Mouse (Mus musculus): ENCODE data around the gene Eapp. TPM values are rescaled to one million over a fixed set of nuclear protein-coding genes. Genes with fewer than 3 reads are reported as not detected.

Eapp gene
- polyA plus RNA-seq, 1 experiment: 5.9 TPM

GRCm38 (mm10) chr12:54641374-54641773 lies 54.3 kb downstream of the Eapp start:
- no peak overlapping the region for H3K4me3 ChIP-seq (replicated peaks)
- H3K36me3 ChIP-seq (ENCODE audit: control insufficient read depth): peaks cover 4% of the 10 kb centered on the region
- TF ChIP-seq GATA1 (IDR thresholded peaks at IDR 0.05; ENCODE audit: low read length): no peak
- no peak for TF ChIP-seq TAL1 (IDR thresholded peaks at IDR 0.05; ENCODE audit: low read length)
- no peaks in the 10 kb centered on the region for H3K27me3 ChIP-seq (ENCODE audit: control insufficient read depth)
- H3K9me3 ChIP-seq (ENCODE audit: control insufficient read depth, low read length): no peaks in the 10 kb centered on the region
- H3K4me1 ChIP-seq (ENCODE audit: control insufficient read depth): no peaks in the 10 kb centered on the region

DNA sequence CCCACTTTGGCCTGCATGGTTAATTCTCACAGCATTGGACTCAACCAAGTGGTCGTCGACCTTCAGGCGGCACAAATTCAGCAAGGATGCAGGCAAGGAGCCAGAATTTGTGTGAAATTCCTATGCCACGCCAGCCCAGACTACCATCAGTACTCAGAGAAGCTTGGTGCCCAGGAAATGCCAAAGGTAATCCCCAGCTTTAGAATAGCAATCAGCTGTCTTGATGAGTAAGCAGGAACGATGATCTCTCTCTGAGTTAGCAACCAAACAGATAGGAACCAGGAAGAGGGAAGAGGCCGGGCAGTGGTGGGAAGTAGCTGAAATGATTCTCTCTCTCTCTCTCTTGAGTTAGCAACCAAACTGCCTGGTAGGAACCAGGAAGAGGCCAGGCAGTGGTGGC lies 55.4 kb downstream of the Eapp start:
- Histone ChIP-seq H3K4me1 (ENCODE audit: control insufficient read depth) (no peaks in the 10 kb centered on the region), H3K9me3 (ENCODE audit: control insufficient read depth, low read length) (no peaks in the 10 kb centered on the region), H3K4me3 (replicated peaks) (no peak overlapping the region), H3K27me3 (ENCODE audit: control insufficient read depth) (no peaks in the 10 kb centered on the region), H3K36me3 (ENCODE audit: control insufficient read depth) (no peaks in the 10 kb centered on the region)
- TF ChIP-seq GATA1 (IDR thresholded peaks at IDR 0.05; ENCODE audit: low read length): no peak
- no peak for TF ChIP-seq TAL1 (IDR thresholded peaks at IDR 0.05; ENCODE audit: low read length)

- Histone ChIP-seq H3K4me1 (ENCODE audit: control insufficient read depth) (no peaks in the 10 kb centered on the region), H3K4me3 (replicated peaks) (no peak overlapping the region), H3K27me3 (ENCODE audit: control insufficient read depth) (no peaks in the 10 kb centered on the region), H3K36me3 (ENCODE audit: control insufficient read depth) (no peaks in the 10 kb centered on the region), H3K9me3 (ENCODE audit: control insufficient read depth, low read length) (no peaks in the 10 kb centered on the region)
- no peak for TF ChIP-seq TAL1 (IDR thresholded peaks at IDR 0.05; ENCODE audit: low read length)
- TF ChIP-seq GATA1 (IDR thresholded peaks at IDR 0.05; ENCODE audit: low read length): no peak
Observed at GRCm38 (mm10) chr12:54637033-54637432, 58.7 kb downstream of the Eapp start.

- H3K36me3 ChIP-seq (ENCODE audit: control insufficient read depth): no peaks in the 10 kb centered on the region
- no peaks in the 10 kb centered on the region for H3K27me3 ChIP-seq (ENCODE audit: control insufficient read depth)
- no peaks in the 10 kb centered on the region for H3K9me3 ChIP-seq (ENCODE audit: control insufficient read depth, low read length)
- H3K4me3 ChIP-seq (replicated peaks): no peak overlapping the region
- TF ChIP-seq TAL1 (IDR thresholded peaks at IDR 0.05; ENCODE audit: low read length) (no peak), GATA1 (IDR thresholded peaks at IDR 0.05; ENCODE audit: low read length) (no peak)
- no peaks in the 10 kb centered on the region for H3K4me1 ChIP-seq (ENCODE audit: control insufficient read depth)
Observed at GRCm38 (mm10) chr12:54632141-54632540, 63.6 kb downstream of the Eapp start.

- no peak for TF ChIP-seq GATA1 (IDR thresholded peaks at IDR 0.05; ENCODE audit: low read length)
- no peak for TF ChIP-seq TAL1 (IDR thresholded peaks at IDR 0.05; ENCODE audit: low read length)
- Histone ChIP-seq H3K9me3 (ENCODE audit: control insufficient read depth, low read length) (peaks cover 5% of the 10 kb centered on the region; the same call in 1 of the 2 replicates), H3K27me3 (ENCODE audit: control insufficient read depth) (no peaks in the 10 kb centered on the region), H3K4me1 (ENCODE audit: control insufficient read depth) (no peaks in the 10 kb centered on the region), H3K36me3 (ENCODE audit: control insufficient read depth) (no peaks in the 10 kb centered on the region), H3K4me3 (replicated peaks) (no peak overlapping the region)
Observed at GRCm38 (mm10) chr12:54621942-54622341, 73.8 kb downstream of the Eapp start.

Other genes with a start within 250 kb of the Eapp start
- gene Sptssa, start 39.3 kb downstream of the Eapp start, polyA plus RNA-seq (2012): 0.04 and 0.14 TPM in 2 replicates
- gene Snx6, start 99.8 kb upstream of the Eapp start, polyA plus RNA-seq (2012): 0.20 and 0.29 TPM in 2 replicates
- 0.02 and 0.17 TPM in 2 replicates for gene Cfl2, start 167.0 kb upstream of the Eapp start, polyA plus RNA-seq (2012)